Mouse (Mus musculus): ENCODE data around the gene Six3.

The Six3 gene

DNA sequence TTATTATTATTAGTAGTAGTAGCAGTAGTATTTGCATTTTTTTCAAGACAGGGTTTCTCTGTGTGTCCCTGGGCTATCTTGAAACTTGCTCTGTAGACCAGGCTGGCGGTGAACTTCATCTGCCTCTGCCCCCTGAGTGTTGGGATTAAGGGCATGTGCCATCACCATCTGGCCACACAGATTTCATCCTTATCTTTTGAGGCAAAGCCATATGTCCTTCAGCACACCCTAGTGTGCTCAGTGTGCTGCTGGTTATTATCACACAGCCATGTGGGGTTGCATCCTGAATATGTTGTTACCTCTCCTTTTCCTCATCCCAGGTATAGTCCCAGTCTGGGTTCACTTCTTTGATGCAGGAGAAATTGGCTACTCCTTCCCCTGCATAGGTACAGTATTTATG lies 46.6 kb downstream of the Six3 start:
- Histone ChIP-seq H3K4me1 (replicated peaks; ENCODE audit: low read depth, low read length) (peaks cover 6% of the 10 kb centered on the region; the same call in 1 of the 2 replicates), H3K27me3 (ENCODE audit: insufficient read depth, low read length) (peaks cover 57% of the 10 kb centered on the region)
- no peak for TF ChIP-seq CTCF (conservative IDR thresholded peaks at IDR 0.05; ENCODE audit: low read length)
- no peak for TF ChIP-seq NANOG (IDR thresholded peaks at IDR 0.05; ENCODE audit: borderline replicate concordance, low read length)
- TF ChIP-seq POU5F1 (IDR thresholded peaks at IDR 0.05; ENCODE audit: borderline replicate concordance, low read length): no peak

DNA sequence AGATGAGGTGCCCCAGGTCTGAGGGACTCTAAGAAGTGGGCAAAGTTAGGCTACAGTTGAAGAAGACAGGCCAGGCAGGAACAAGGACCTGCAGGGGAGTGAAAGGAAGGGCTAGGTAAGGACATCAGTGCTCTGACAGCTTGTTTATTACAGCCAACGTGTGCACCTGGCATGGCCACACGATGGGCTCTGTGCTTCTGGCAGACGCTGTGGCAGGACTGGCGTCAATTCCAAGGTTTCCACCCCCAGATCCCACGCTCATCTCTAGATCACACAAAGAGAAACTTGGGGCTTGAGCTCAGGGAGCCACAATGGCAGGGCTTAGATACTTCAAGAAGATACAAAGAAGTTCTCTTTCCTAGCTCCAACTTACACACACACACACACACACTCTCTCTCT lies 48.1 kb downstream of the Six3 start:
- no peak overlapping the region for H3K4me3 ChIP-seq (replicated peaks; ENCODE audit: low read length)
- no peak for TF ChIP-seq NANOG (IDR thresholded peaks at IDR 0.05; ENCODE audit: borderline replicate concordance, low read length)
- no peak for TF ChIP-seq CTCF (conservative IDR thresholded peaks at IDR 0.05; ENCODE audit: low read length)
- H3K36me3 ChIP-seq (ENCODE audit: insufficient read depth, low read length): no peaks in the 10 kb centered on the region
- H3K4me1 ChIP-seq (replicated peaks; ENCODE audit: low read depth, low read length): peaks cover 6% of the 10 kb centered on the region; the same call in 1 of the 2 replicates
- H3K9me3 ChIP-seq (ENCODE audit: low read length): no peaks in the 10 kb centered on the region
- peaks cover 68% of the 10 kb centered on the region for H3K27me3 ChIP-seq (ENCODE audit: insufficient read depth, low read length)

More for the DNA sequence above, 46.6 kb downstream of the Six3 start:
- Histone ChIP-seq H3K9me3 (ENCODE audit: low read length) (no peaks in the 10 kb centered on the region), H3K36me3 (ENCODE audit: insufficient read depth, low read length) (no peaks in the 10 kb centered on the region), H3K4me3 (replicated peaks; ENCODE audit: low read length) (no peak overlapping the region)

DNA sequence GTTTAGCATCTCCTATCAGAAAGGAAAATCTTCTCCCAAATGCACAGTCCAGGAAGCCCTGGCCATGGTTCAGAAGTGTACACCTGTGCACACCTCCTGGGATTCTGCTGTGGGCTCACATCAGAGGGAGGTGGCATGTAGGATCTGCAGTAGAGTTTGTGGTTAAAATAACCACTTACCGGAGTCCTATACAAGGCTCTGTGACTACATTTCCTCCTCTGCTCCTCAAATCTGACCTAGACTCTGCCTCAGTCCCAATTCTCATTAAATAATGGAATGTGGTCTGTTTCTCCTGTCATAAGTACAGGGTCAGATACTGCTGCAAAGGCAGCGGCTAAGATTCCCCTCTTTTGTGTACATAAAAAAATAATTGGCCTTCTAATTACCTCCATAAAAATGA lies 50.8 kb downstream of the Six3 start:
- H3K36me3 ChIP-seq (ENCODE audit: insufficient read depth, low read length): no peaks in the 10 kb centered on the region
- no peak overlapping the region for H3K4me3 ChIP-seq (replicated peaks; ENCODE audit: low read length)
- no peak for TF ChIP-seq CTCF (conservative IDR thresholded peaks at IDR 0.05; ENCODE audit: low read length)
- TF ChIP-seq NANOG (IDR thresholded peaks at IDR 0.05; ENCODE audit: borderline replicate concordance, low read length): no peak
- TF ChIP-seq POU5F1 (IDR thresholded peaks at IDR 0.05; ENCODE audit: borderline replicate concordance, low read length): no peak
- H3K27me3 ChIP-seq (ENCODE audit: insufficient read depth, low read length): peaks cover 73% of the 10 kb centered on the region
- no peaks in the 10 kb centered on the region for H3K9me3 ChIP-seq (ENCODE audit: low read length)
- H3K4me1 ChIP-seq (replicated peaks; ENCODE audit: low read depth, low read length): peaks cover 6% of the 10 kb centered on the region; the same call in 1 of the 2 replicates

DNA sequence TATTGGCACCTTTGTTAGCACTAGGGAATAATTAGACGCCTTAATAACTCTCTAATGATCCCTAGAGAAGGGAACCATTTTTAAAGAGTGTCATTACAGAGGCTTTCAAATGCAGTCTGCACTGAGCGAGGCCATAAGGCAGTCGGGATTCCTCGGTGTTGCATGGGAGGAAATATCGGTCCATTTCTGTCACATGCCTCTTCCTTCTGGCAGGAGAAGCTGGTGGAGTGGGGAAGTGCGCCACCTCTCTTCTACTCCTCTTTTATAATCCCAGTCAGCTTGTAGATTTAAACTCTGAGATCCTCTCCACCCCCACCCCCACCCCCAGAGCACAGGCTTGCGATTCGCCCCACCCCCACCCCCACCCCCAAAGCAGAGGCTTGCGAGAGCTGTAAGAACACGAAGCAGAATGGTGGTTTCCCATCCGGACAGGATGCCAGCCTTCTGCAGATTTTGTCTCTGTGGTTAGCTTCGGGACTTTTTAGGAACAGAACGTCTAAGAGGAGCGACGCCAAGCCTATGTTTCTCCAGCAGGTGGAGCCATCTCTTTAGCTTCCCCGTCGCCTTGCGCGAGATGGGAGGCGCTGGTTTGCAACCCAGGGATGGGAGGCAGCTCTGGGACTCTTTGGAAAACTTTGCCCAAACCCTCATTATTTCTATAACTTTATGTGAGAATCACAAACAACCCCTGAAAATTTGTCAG lies 51.4 kb downstream of the Six3 start:
- no peaks in the 10 kb centered on the region for H3K36me3 ChIP-seq (ENCODE audit: insufficient read depth, low read length)
- TF ChIP-seq CTCF (conservative IDR thresholded peaks at IDR 0.05; ENCODE audit: low read length) (peak; percentile 54), POU5F1 (IDR thresholded peaks at IDR 0.05; ENCODE audit: borderline replicate concordance, low read length) (no peak)
- H3K4me3 ChIP-seq (replicated peaks; ENCODE audit: low read length): no peak overlapping the region
- H3K9me3 ChIP-seq (ENCODE audit: low read length): no peaks in the 10 kb centered on the region
- H3K4me1 ChIP-seq (replicated peaks; ENCODE audit: low read depth, low read length): peaks cover 6% of the 10 kb centered on the region; the same call in 1 of the 2 replicates
- peaks cover 69% of the 10 kb centered on the region for H3K27me3 ChIP-seq (ENCODE audit: insufficient read depth, low read length)

Data from E14TG2a.4 (cell line).